Mouse (Mus musculus): ENCODE results near the gene Nbas.

The Nbas gene

GRCm38 (mm10) chr12:13389644-13390043 is 120.7 kb downstream of the Nbas start:
- DNase-seq (ENCODE audit: low spot score), result no peak

- DNase-seq (ENCODE audit: low spot score), result no peak
These were observed 141.3 kb downstream of the Nbas start for GRCm38 (mm10) chr12:13410191-13410590.

GRCm38 (mm10) chr12:13418651-13419050 is 149.7 kb downstream of the Nbas start:
- DNase-seq (ENCODE audit: low spot score), result no peak

GRCm38 (mm10) chr12:13430219-13430618 is 161.3 kb downstream of the Nbas start:
- DNase-seq (ENCODE audit: low spot score), result no peak

GRCm38 (mm10) chr12:13444653-13445431 is 175.9 kb downstream of the Nbas start:
- DNase-seq (ENCODE audit: low spot score), result no peak

GRCm38 (mm10) chr12:13445486-13446065 is 176.6 kb downstream of the Nbas start:
- DNase-seq (ENCODE audit: low spot score), result no peak

GRCm38 (mm10) chr12:13448916-13449315 is 180.0 kb downstream of the Nbas start:
- DNase-seq (ENCODE audit: low spot score), result no peak

- DNase-seq (ENCODE audit: low spot score), result no peak
These were observed 183.1 kb downstream of the Nbas start for GRCm38 (mm10) chr12:13452050-13452449.

GRCm38 (mm10) chr12:13460223-13460853 is 191.4 kb downstream of the Nbas start:
- no peak for DNase-seq (ENCODE audit: low spot score)

- DNase-seq (ENCODE audit: low spot score), result no peak
These were observed 192.7 kb downstream of the Nbas start for GRCm38 (mm10) chr12:13461558-13462153.

- DNase-seq (ENCODE audit: low spot score), result no peak
These were observed 193.5 kb downstream of the Nbas start for GRCm38 (mm10) chr12:13462397-13462796.

GRCm38 (mm10) chr12:13465554-13465953 is 196.6 kb downstream of the Nbas start:
- no peak for DNase-seq (ENCODE audit: low spot score)

GRCm38 (mm10) chr12:13474881-13475280 is 205.9 kb downstream of the Nbas start:
- DNase-seq (ENCODE audit: low spot score), result no peak

- DNase-seq (ENCODE audit: low spot score), result no peak
These were observed 210.2 kb downstream of the Nbas start for GRCm38 (mm10) chr12:13479163-13479562.

GRCm38 (mm10) chr12:13486278-13486677 is 217.3 kb downstream of the Nbas start:
- DNase-seq (ENCODE audit: low spot score), result no peak

- DNase-seq (ENCODE audit: low spot score), result no peak
These were observed 228.3 kb downstream of the Nbas start for GRCm38 (mm10) chr12:13497211-13497610.

- no peak for DNase-seq (ENCODE audit: low spot score)
These were observed 230.4 kb downstream of the Nbas start for GRCm38 (mm10) chr12:13499237-13499889.

GRCm38 (mm10) chr12:13500191-13500590 is 231.3 kb downstream of the Nbas start:
- DNase-seq (ENCODE audit: low spot score), result no peak

- DNase-seq (ENCODE audit: low spot score), result no peak
These were observed 236.0 kb downstream of the Nbas start for GRCm38 (mm10) chr12:13504771-13505444.

- DNase-seq (ENCODE audit: low spot score), result no peak
These were observed 249.1 kb downstream of the Nbas start for GRCm38 (mm10) chr12:13518082-13518481.

- peak; percentile 13 for DNase-seq (ENCODE audit: low spot score)
These were observed 250.5 kb downstream of the Nbas start for GRCm38 (mm10) chr12:13519413-13519812.

Data from c-Kit-positive CD71-positive TER-119-positive erythroid progenitor cells, embryonic 14.5 days (primary cell).